Mouse (Mus musculus) lung, embryonic 16.5 days (tissue): ENCODE measurements at regions not wholly inside any gene's neighbourhood (a gene's known extent, or its start where the extent isn't known, plus 50 kb on each side); places are given as distances from the start of the nearest gene placed in this dataset.

ENCODE experiments used
- ATAC-seq: fragments of 200-750 bp; cut with Nextera tagmentation; 2 replicates; pipeline ENCODE4 v1.8.0; 2017; ENCODE audit warnings: low read depth, mild to moderate bottlenecking, moderate library complexity
- H3K27ac ChIP-seq: fragments of 300-500 bp; sonication (generic); 2 replicates; pipeline ENCODE4 v1.5.1; 2014; ENCODE audit warnings: mild to moderate bottlenecking, control low read depth, low read length
- H3K27me3 ChIP-seq: fragments of 300-500 bp; sonication (generic); 2 replicates; pipeline ENCODE4 v1.6.1; 2014; ENCODE audit warnings: low read depth, low read length, mixed read lengths; ENCODE audit not compliant: control insufficient read depth, insufficient read depth
- H3K36me3 ChIP-seq: fragments of 300-500 bp; sonication (generic); 2 replicates; pipeline ENCODE4 v1.6.1; 2014; ENCODE audit warnings: low read length; ENCODE audit not compliant: control insufficient read depth, insufficient read depth
- H3K4me1 ChIP-seq: fragments of 300-500 bp; sonication (generic); replicated peaks from 2 replicates; pipeline ENCODE4 v1.6.1; 2014; ENCODE audit warnings: low read length, mixed read lengths; ENCODE audit not compliant: control insufficient read depth, insufficient read depth
- H3K4me2 ChIP-seq: fragments of 300-500 bp; sonication (generic); 2 replicates; pipeline ENCODE4 v1.6.1; 2014; ENCODE audit warnings: low read depth, low read length, control low read depth
- H3K4me3 ChIP-seq: fragments of 300-500 bp; sonication (generic); 2 replicates; pipeline ENCODE4 v1.5.1; 2014; ENCODE audit warnings: mild to moderate bottlenecking, low read length, control low read depth
- H3K9ac ChIP-seq: fragments of 300-500 bp; sonication (generic); 2 replicates; pipeline ENCODE4 v1.6.1; 2014; ENCODE audit warnings: low read length, control low read depth
- H3K9me3 ChIP-seq: fragments of 300-500 bp; sonication (generic); 2 replicates; pipeline ENCODE4 v1.6.1; 2016; ENCODE audit warnings: low read length; ENCODE audit not compliant: control insufficient read depth
- WGBS: fragments of 180-500 bp; shearing (Covaris S2); extraction: QIAGEN DNeasy Blood & Tissue Kit; methylation state at CpG from one replicate; pipeline ENCODE4 v1.1.7; 2014; 5-methylcytosine and 5-hydroxymethylcytosine counted together

GRCm38 (mm10) chr12:16232051-16232450, 378.7 kb downstream of the Lpin1 start:
- ATAC-seq = no peak
- 60% methylated on average over 2 of the region's 2 CpGs for WGBS

GRCm38 (mm10) chr12:16231093-16231492, 379.7 kb downstream of the Lpin1 start:
- Histone ChIP-seq H3K4me1 (no peaks in the 10 kb centered on the region), H3K9me3 (no peaks in the 10 kb centered on the region), H3K4me3 (no peak overlapping the region), H3K27ac (no peak overlapping the region), H3K9ac (no peak overlapping the region), H3K4me2 (no peak overlapping the region), H3K36me3 (no peaks in the 10 kb centered on the region), H3K27me3 (no peaks in the 10 kb centered on the region)
- no peak for ATAC-seq
- WGBS = 82% methylated on average over 2 of the region's 2 CpGs

More at GRCm38 (mm10) chr12:16232051-16232450, 378.7 kb downstream of the Lpin1 start:
- Histone ChIP-seq H3K4me2 (no peak overlapping the region), H3K4me3 (no peak overlapping the region), H3K4me1 (no peaks in the 10 kb centered on the region), H3K27ac (no peak overlapping the region), H3K9me3 (no peaks in the 10 kb centered on the region), H3K36me3 (no peaks in the 10 kb centered on the region), H3K27me3 (no peaks in the 10 kb centered on the region), H3K9ac (no peak overlapping the region)

GRCm38 (mm10) chr12:16225428-16225827, 385.3 kb downstream of the Lpin1 start:
- WGBS = 84% methylated on average over 2 of the region's 2 CpGs
- Histone ChIP-seq H3K27me3 (no peaks in the 10 kb centered on the region), H3K4me2 (no peak overlapping the region), H3K4me3 (no peak overlapping the region), H3K9me3 (no peaks in the 10 kb centered on the region), H3K9ac (no peak overlapping the region), H3K36me3 (no peaks in the 10 kb centered on the region), H3K4me1 (no peaks in the 10 kb centered on the region), H3K27ac (no peak overlapping the region)
- ATAC-seq = no peak

GRCm38 (mm10) chr12:16222836-16223450, 387.8 kb downstream of the Lpin1 start:
- no peak overlapping the region for H3K27ac ChIP-seq
- no peaks in the 10 kb centered on the region for H3K4me1 ChIP-seq
- no peak overlapping the region for H3K4me2 ChIP-seq
- no peaks in the 10 kb centered on the region for H3K36me3 ChIP-seq
- WGBS = 66% methylated on average over 9 of the region's 9 CpGs
- H3K27me3 ChIP-seq = no peaks in the 10 kb centered on the region
- H3K4me3 ChIP-seq = no peak overlapping the region
- H3K9me3 ChIP-seq = no peaks in the 10 kb centered on the region
- ATAC-seq = no peak
- H3K9ac ChIP-seq = no peak overlapping the region

- H3K4me2 ChIP-seq = no peak overlapping the region
- H3K36me3 ChIP-seq = no peaks in the 10 kb centered on the region
- H3K9me3 ChIP-seq = no peaks in the 10 kb centered on the region
- H3K9ac ChIP-seq = no peak overlapping the region
- no peak overlapping the region for H3K27ac ChIP-seq
- no peak for ATAC-seq
- no peaks in the 10 kb centered on the region for H3K27me3 ChIP-seq
- no peak overlapping the region for H3K4me3 ChIP-seq
- H3K4me1 ChIP-seq = no peaks in the 10 kb centered on the region
Observed at GRCm38 (mm10) chr12:16222205-16222604, 388.6 kb downstream of the Lpin1 start.

GRCm38 (mm10) chr12:16221142-16221541, 389.6 kb downstream of the Lpin1 start:
- Histone ChIP-seq H3K4me2 (no peak overlapping the region), H3K9ac (no peak overlapping the region), H3K4me1 (no peaks in the 10 kb centered on the region), H3K9me3 (no peaks in the 10 kb centered on the region), H3K27me3 (no peaks in the 10 kb centered on the region), H3K36me3 (no peaks in the 10 kb centered on the region), H3K27ac (no peak overlapping the region), H3K4me3 (no peak overlapping the region)
- WGBS = 87% methylated on average over 1 of the region's 1 CpGs
- ATAC-seq = no peak

GRCm38 (mm10) chr12:16220561-16220960, 390.2 kb downstream of the Lpin1 start:
- 85% methylated on average over 3 of the region's 3 CpGs for WGBS
- Histone ChIP-seq H3K4me1 (no peaks in the 10 kb centered on the region), H3K27me3 (no peaks in the 10 kb centered on the region), H3K4me2 (no peak overlapping the region), H3K9me3 (no peaks in the 10 kb centered on the region), H3K4me3 (no peak overlapping the region), H3K9ac (no peak overlapping the region), H3K27ac (no peak overlapping the region), H3K36me3 (no peaks in the 10 kb centered on the region)
- no peak for ATAC-seq

- ATAC-seq = no peak
- no peaks in the 10 kb centered on the region for H3K36me3 ChIP-seq
- no peaks in the 10 kb centered on the region for H3K27me3 ChIP-seq
- H3K27ac ChIP-seq = no peak overlapping the region
- H3K9me3 ChIP-seq = no peaks in the 10 kb centered on the region
- no peak overlapping the region for H3K4me2 ChIP-seq
- H3K9ac ChIP-seq = no peak overlapping the region
- 89% methylated on average over 4 of the region's 4 CpGs for WGBS
- H3K4me1 ChIP-seq = no peaks in the 10 kb centered on the region
- H3K4me3 ChIP-seq = no peak overlapping the region
Observed at GRCm38 (mm10) chr12:16218906-16219305, 391.9 kb downstream of the Lpin1 start.

GRCm38 (mm10) chr12:16210553-16210952, 393.8 kb upstream of the Trib2 start:
- Histone ChIP-seq H3K27me3 (no peaks in the 10 kb centered on the region), H3K9ac (no peak overlapping the region), H3K4me2 (no peak overlapping the region), H3K4me3 (no peak overlapping the region), H3K27ac (no peak overlapping the region), H3K9me3 (no peaks in the 10 kb centered on the region), H3K4me1 (no peaks in the 10 kb centered on the region), H3K36me3 (no peaks in the 10 kb centered on the region)
- 33% methylated on average over 4 of the region's 4 CpGs for WGBS
- ATAC-seq = no peak

- Histone ChIP-seq H3K27ac (no peak overlapping the region), H3K36me3 (no peaks in the 10 kb centered on the region), H3K27me3 (no peaks in the 10 kb centered on the region), H3K9ac (no peak overlapping the region), H3K4me3 (no peak overlapping the region), H3K4me1 (no peaks in the 10 kb centered on the region), H3K4me2 (no peak overlapping the region), H3K9me3 (no peaks in the 10 kb centered on the region)
- ATAC-seq = no peak
- 50% methylated on average over 2 of the region's 2 CpGs for WGBS
Observed at GRCm38 (mm10) chr12:16210111-16210510, 393.4 kb upstream of the Trib2 start.
